Mouse (Mus musculus) stomach, embryonic 16.5 days (tissue): Measurements from ENCODE around the gene Cdc73. TPM values are rescaled to one million over a fixed set of nuclear protein-coding genes. Genes with fewer than 3 reads are reported as not detected.

Source experiments
- ATAC-seq: fragments of 200-750 bp; cut with Nextera tagmentation; 2 replicates; pipeline ENCODE4 v1.8.0; 2017; ENCODE audit warnings: moderate number of reproducible peaks, moderate TSS enrichment; ENCODE audit not compliant: insufficient read depth, low FRiP score
- H3K27ac ChIP-seq: fragments of 300-500 bp; sonication (generic); 2 replicates; pipeline ENCODE4 v1.5.1; 2014; ENCODE audit warnings: low read length
- H3K27me3 ChIP-seq: fragments of 300-500 bp; sonication (generic); 2 replicates; pipeline ENCODE4 v1.6.1; 2014; ENCODE audit warnings: low read length, control low read depth, mixed read lengths; ENCODE audit not compliant: control insufficient read depth, insufficient read depth
- H3K36me3 ChIP-seq: fragments of 300-500 bp; sonication (generic); 2 replicates; pipeline ENCODE4 v1.6.1; 2014; ENCODE audit warnings: low read length; ENCODE audit not compliant: control insufficient read depth, insufficient read depth
- H3K4me1 ChIP-seq: fragments of 300-500 bp; sonication (generic); 2 replicates; pipeline ENCODE4 v1.6.1; 2014; ENCODE audit warnings: low read length, control low read depth, mixed read lengths; ENCODE audit not compliant: control insufficient read depth, insufficient read depth
- H3K4me2 ChIP-seq: fragments of 300-500 bp; sonication (generic); 2 replicates; pipeline ENCODE4 v1.6.1; 2014; ENCODE audit warnings: low read depth, low read length, mixed read lengths
- H3K4me3 ChIP-seq: fragments of 300-500 bp; sonication (generic); replicated peaks from 2 replicates; pipeline ENCODE4 v1.5.1; 2014; ENCODE audit warnings: mild to moderate bottlenecking, low read length
- H3K9ac ChIP-seq: fragments of 300-500 bp; sonication (generic); 2 replicates; pipeline ENCODE4 v1.6.1; 2014; ENCODE audit warnings: low read length
- H3K9me3 ChIP-seq: fragments of 300-500 bp; sonication (generic); replicated peaks from 2 replicates; pipeline ENCODE4 v1.6.1; 2016; ENCODE audit warnings: low read length, control low read depth; ENCODE audit not compliant: control insufficient read depth
- WGBS: fragments of 180-500 bp; shearing (Covaris S2); extraction: QIAGEN DNeasy Blood & Tissue Kit; methylation state at CpG from one replicate; pipeline ENCODE4 v1.1.7; 2014; 5-methylcytosine and 5-hydroxymethylcytosine counted together
- polyA plus RNA-seq: library from polyadenylated mRNA; unstranded; fragments of >200 nt; fragmentation: Nextera tagmentation; extraction: Ambion mirVana; gene quantifications from 2 replicates; pipeline ENCODE4 v1.2.1, GENCODE M21; 2015

The Cdc73 gene
- polyA plus RNA-seq, 1 experiment from 2014 or later = 11.4 TPM

- Histone ChIP-seq H3K9ac (no peak overlapping the region), H3K4me2 (no peak overlapping the region), H3K36me3 (peaks cover 14% of the 10 kb centered on the region), H3K4me1 (no peaks in the 10 kb centered on the region), H3K4me3 (no peak overlapping the region), H3K27ac (no peak overlapping the region), H3K27me3 (no peaks in the 10 kb centered on the region), H3K9me3 (no peaks in the 10 kb centered on the region)
- ATAC-seq = no peak
- 91% methylated on average over 2 of the region's 2 CpGs for WGBS
Measured at GRCm38 (mm10) chr1:143612901-143613300, 89.8 kb downstream of the Cdc73 start.

- Histone ChIP-seq H3K4me2 (no peak overlapping the region), H3K27ac (no peak overlapping the region), H3K9me3 (no peaks in the 10 kb centered on the region), H3K4me1 (no peaks in the 10 kb centered on the region), H3K9ac (no peak overlapping the region), H3K4me3 (no peak overlapping the region), H3K36me3 (peaks cover 6% of the 10 kb centered on the region), H3K27me3 (no peaks in the 10 kb centered on the region)
- WGBS = 77% methylated on average over 2 of the region's 2 CpGs
- no peak for ATAC-seq
Measured at GRCm38 (mm10) chr1:143608911-143609310, 93.8 kb downstream of the Cdc73 start.

GRCm38 (mm10) chr1:143596864-143597263 lies 105.8 kb downstream of the Cdc73 start:
- Histone ChIP-seq H3K9me3 (no peaks in the 10 kb centered on the region), H3K4me1 (no peaks in the 10 kb centered on the region), H3K4me3 (no peak overlapping the region), H3K4me2 (no peak overlapping the region), H3K9ac (no peak overlapping the region), H3K36me3 (no peaks in the 10 kb centered on the region), H3K27ac (no peak overlapping the region), H3K27me3 (no peaks in the 10 kb centered on the region)
- 62% methylated on average over 2 of the region's 2 CpGs for WGBS
- ATAC-seq = no peak

GRCm38 (mm10) chr1:143576824-143577543 lies 125.7 kb downstream of the Cdc73 start:
- 83% methylated on average over 10 of the region's 10 CpGs for WGBS
- no peak for ATAC-seq

GRCm38 (mm10) chr1:143558235-143558634 lies 144.5 kb downstream of the Cdc73 start:
- Histone ChIP-seq H3K4me1 (no peaks in the 10 kb centered on the region), H3K36me3 (no peaks in the 10 kb centered on the region), H3K27me3 (no peaks in the 10 kb centered on the region), H3K9ac (no peak overlapping the region), H3K27ac (no peak overlapping the region), H3K9me3 (no peaks in the 10 kb centered on the region), H3K4me3 (no peak overlapping the region), H3K4me2 (no peak overlapping the region)
- 55% methylated on average over 1 of the region's 1 CpGs for WGBS
- ATAC-seq = no peak

More at GRCm38 (mm10) chr1:143576824-143577543, 125.7 kb downstream of the Cdc73 start:
- Histone ChIP-seq H3K27ac (no peak overlapping the region), H3K4me2 (no peak overlapping the region), H3K27me3 (no peaks in the 10 kb centered on the region), H3K36me3 (no peaks in the 10 kb centered on the region), H3K9ac (no peak overlapping the region), H3K4me3 (no peak overlapping the region), H3K9me3 (no peaks in the 10 kb centered on the region), H3K4me1 (no peaks in the 10 kb centered on the region)

GRCm38 (mm10) chr1:143555533-143555932 lies 147.2 kb downstream of the Cdc73 start:
- H3K4me1 ChIP-seq = no peaks in the 10 kb centered on the region
- H3K4me3 ChIP-seq = no peak overlapping the region
- no peaks in the 10 kb centered on the region for H3K27me3 ChIP-seq
- 17% methylated on average over 1 of the region's 1 CpGs for WGBS
- H3K36me3 ChIP-seq = no peaks in the 10 kb centered on the region
- no peak overlapping the region for H3K4me2 ChIP-seq
- no peaks in the 10 kb centered on the region for H3K9me3 ChIP-seq
- no peak for ATAC-seq
- no peak overlapping the region for H3K9ac ChIP-seq
- no peak overlapping the region for H3K27ac ChIP-seq

- ATAC-seq = no peak
- Histone ChIP-seq H3K27me3 (no peaks in the 10 kb centered on the region), H3K9ac (no peak overlapping the region), H3K4me3 (no peak overlapping the region), H3K4me2 (no peak overlapping the region), H3K27ac (no peak overlapping the region), H3K36me3 (no peaks in the 10 kb centered on the region), H3K4me1 (no peaks in the 10 kb centered on the region), H3K9me3 (no peaks in the 10 kb centered on the region)
- WGBS = 40% methylated on average over 2 of the region's 2 CpGs
Measured at GRCm38 (mm10) chr1:143554621-143555020, 148.1 kb downstream of the Cdc73 start.

Other genes starting within 250 kb of the Cdc73 start
- gene B3galt2, start 62.2 kb downstream of the Cdc73 start, polyA plus RNA-seq = 0.27 and 0.49 TPM in 2 replicates
- 85.2 and 97.9 TPM in 2 replicates for gene Glrx2, start 13.4 kb upstream of the Cdc73 start, polyA plus RNA-seq
- gene Trove2, start 74.2 kb upstream of the Cdc73 start, polyA plus RNA-seq = 16.2 and 17.5 TPM in 2 replicates
- 101 and 105 TPM in 2 replicates for gene Uchl5, start 74.4 kb upstream of the Cdc73 start, polyA plus RNA-seq